Mouse (Mus musculus) brown adipose tissue, adult 24 weeks (tissue): Measurements from ENCODE around the gene Atp5h. TPM values are rescaled to one million over a fixed set of nuclear protein-coding genes. Genes with fewer than 3 reads are reported as not detected.
A peak's percentile ranks its signal among the peaks of the same experiment; 100 is the strongest.

Experiments
- H3K27ac ChIP-seq: fragments of 200-500 bp; replicated peaks from 2 replicates; pipeline ENCODE4 v1.5.1; 2012; ENCODE audit warnings: low read depth, mild to moderate bottlenecking, low read length
- H3K4me1 ChIP-seq: fragments of 200-500 bp; 2 replicates; pipeline ENCODE4 v1.6.1; 2012; ENCODE audit warnings: low read length, mixed read lengths; ENCODE audit not compliant: control insufficient read depth, insufficient read depth, insufficient read length
- H3K4me3 ChIP-seq: fragments of 200-500 bp; 2 replicates; pipeline ENCODE4 v1.5.1; 2012; ENCODE audit warnings: low read depth, mild to moderate bottlenecking, low read length, moderate library complexity; ENCODE audit not compliant: insufficient read depth
- polyA plus RNA-seq: library from polyadenylated mRNA; stranded (reverse); fragments of >200 nt; gene quantifications from 2 replicates; pipeline ENCODE4 v1.2.4, GENCODE M21; 2012; ENCODE audit not compliant: missing spikeins, insufficient read depth, insufficient read length

The Atp5h gene
- polyA plus RNA-seq, 1 experiment = 2,910 TPM

GRCm38 (mm10) chr11:115425671-115426070, 5.9 kb upstream of the Atp5h start:
- Histone ChIP-seq H3K4me3 (no peak overlapping the region), H3K27ac (no peak overlapping the region), H3K4me1 (peaks cover 3% of the 10 kb centered on the region; the same call in 1 of the 2 replicates)

DNA sequence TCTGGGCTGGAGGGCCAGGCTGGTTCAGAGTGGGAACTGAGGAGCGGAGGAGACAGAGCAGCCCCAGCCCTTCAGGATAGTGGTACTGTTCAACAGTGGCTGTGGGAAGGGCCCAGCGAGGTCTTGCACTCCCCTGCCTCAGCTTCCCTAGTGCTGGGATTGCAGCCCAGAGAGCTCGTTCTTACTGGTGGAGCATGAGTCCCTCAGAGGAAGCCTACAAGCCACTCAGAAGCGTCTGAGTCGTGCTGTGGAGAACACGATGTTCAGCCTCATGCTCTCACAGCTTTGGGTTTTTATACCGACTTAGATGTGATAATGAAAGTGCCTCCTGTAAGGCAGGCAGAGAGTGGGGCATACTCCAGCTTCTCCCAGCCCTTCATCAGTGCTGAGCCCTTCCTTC, 4.9 kb upstream of the Atp5h start:
- Histone ChIP-seq H3K4me1 (peaks cover 3% of the 10 kb centered on the region; the same call in 1 of the 2 replicates), H3K27ac (no peak overlapping the region)

DNA sequence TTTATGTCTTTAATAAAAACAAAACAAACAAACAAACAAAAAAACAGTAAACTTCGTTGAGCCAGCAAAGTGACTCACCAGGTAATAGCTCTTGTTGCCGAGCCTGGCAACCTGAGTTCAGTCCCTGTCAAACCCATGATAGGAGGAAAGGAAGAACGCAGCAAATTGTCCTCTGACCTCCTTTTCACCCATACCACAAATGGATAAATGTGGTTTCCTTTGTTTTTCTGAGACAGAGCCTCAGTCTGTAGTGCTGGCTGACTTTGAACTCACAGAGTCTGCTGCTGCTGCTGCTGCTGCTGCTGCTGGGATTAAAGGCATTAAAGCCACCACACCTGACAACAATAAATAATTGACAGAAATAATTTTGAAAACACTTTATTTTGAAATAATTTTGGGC, 3.3 kb upstream of the Atp5h start:
- Histone ChIP-seq H3K27ac (no peak overlapping the region), H3K4me3 (no peak overlapping the region), H3K4me1 (peaks cover 3% of the 10 kb centered on the region; the same call in 1 of the 2 replicates)

More for the DNA sequence above, 4.9 kb upstream of the Atp5h start:
- no peak overlapping the region for H3K4me3 ChIP-seq

GRCm38 (mm10) chr11:115421972-115422371, 2.2 kb upstream of the Atp5h start:
- H3K27ac ChIP-seq = no peak overlapping the region
- H3K4me1 ChIP-seq = peaks cover 3% of the 10 kb centered on the region; the same call in 1 of the 2 replicates
- no peak overlapping the region for H3K4me3 ChIP-seq

GRCm38 (mm10) chr11:115421328-115421727, 1.6 kb upstream of the Atp5h start:
- Histone ChIP-seq H3K27ac (no peak overlapping the region), H3K4me1 (peaks cover 3% of the 10 kb centered on the region; the same call in 1 of the 2 replicates), H3K4me3 (peak overlapping the region; percentile 3; the same call in 1 of the 2 replicates)

DNA sequence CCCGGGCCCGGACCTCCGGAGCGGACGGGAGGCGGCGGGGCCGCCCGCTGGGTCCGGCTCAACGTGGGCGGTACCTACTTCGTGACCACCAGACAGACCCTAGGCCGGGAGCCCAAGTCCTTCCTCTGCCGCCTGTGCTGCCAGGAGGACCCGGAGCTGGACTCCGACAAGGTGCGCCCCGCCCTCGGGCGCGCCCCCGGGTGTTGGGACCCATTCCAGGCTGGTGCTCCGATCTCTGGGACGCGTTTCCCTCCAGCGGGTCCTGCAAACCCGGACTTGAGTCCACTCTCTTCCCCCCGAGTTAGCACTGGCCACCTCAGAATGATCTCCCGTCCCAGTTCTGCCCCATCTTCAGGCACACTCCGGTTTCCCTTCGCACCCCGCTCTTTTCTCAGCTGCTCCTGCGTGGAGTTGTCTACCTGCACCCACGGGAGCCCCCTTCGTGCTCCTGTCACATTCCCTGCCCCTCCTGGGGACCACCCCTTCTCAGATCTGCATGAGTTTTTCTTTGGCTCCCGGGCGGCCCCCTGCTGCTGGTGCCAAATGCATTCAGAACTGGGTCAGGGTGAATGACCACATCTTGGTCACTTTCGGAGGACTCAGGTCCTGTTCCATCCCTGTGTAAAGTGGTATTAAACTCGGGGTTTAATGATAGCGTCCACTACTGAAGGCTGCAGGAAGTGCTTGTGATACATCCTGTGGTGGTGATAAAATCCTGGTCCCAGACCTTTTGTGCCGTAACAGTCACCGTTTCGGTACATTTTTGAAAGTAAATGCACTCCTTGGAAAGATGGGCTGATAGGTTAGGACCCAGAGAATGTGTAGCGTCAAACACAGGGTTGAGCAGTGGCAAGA, 801 bp upstream of the Atp5h start:
- Histone ChIP-seq H3K27ac (peak overlapping the region; percentile 60), H3K4me1 (peaks cover 3% of the 10 kb centered on the region; the same call in 1 of the 2 replicates), H3K4me3 (peak overlapping the region; percentile 88)

GRCm38 (mm10) chr11:115409556-115409955, 10.2 kb downstream of the Atp5h start:
- Histone ChIP-seq H3K4me3 (no peak overlapping the region), H3K27ac (no peak overlapping the region), H3K4me1 (no peaks in the 10 kb centered on the region)

- no peak overlapping the region for H3K27ac ChIP-seq
- H3K4me1 ChIP-seq = no peaks in the 10 kb centered on the region
- H3K4me3 ChIP-seq = no peak overlapping the region
These were observed 11.4 kb downstream of the Atp5h start for GRCm38 (mm10) chr11:115408266-115408920.

- Histone ChIP-seq H3K27ac (no peak overlapping the region), H3K4me1 (no peaks in the 10 kb centered on the region), H3K4me3 (no peak overlapping the region)
These were observed 12.8 kb downstream of the Atp5h start for GRCm38 (mm10) chr11:115406858-115407401.

- no peak overlapping the region for H3K4me3 ChIP-seq
- no peaks in the 10 kb centered on the region for H3K4me1 ChIP-seq
- no peak overlapping the region for H3K27ac ChIP-seq
These were observed 14.0 kb downstream of the Atp5h start for GRCm38 (mm10) chr11:115405723-115406122.

- H3K27ac ChIP-seq = peak within 1 kb of the TSS; percentile 96
- H3K4me3 ChIP-seq = peak within 1 kb of the TSS; percentile 77
- H3K4me1 ChIP-seq = no peaks in the 10 kb centered on the region
These were observed 16.2 kb downstream of the Atp5h start, which contains the start of gene Mrpl58 for GRCm38 (mm10) chr11:115403338-115404124. Gene Mrpl58, plus strand, starts transcription at chr11:115403752.

GRCm38 (mm10) chr11:115400630-115401391, 19.0 kb downstream of the Atp5h start:
- H3K4me3 ChIP-seq = no peak overlapping the region
- no peak overlapping the region for H3K27ac ChIP-seq
- H3K4me1 ChIP-seq = peaks cover 2% of the 10 kb centered on the region; the same call in 1 of the 2 replicates

GRCm38 (mm10) chr11:115400126-115400525, 19.6 kb downstream of the Atp5h start:
- Histone ChIP-seq H3K27ac (no peak overlapping the region), H3K4me1 (peaks cover 2% of the 10 kb centered on the region; the same call in 1 of the 2 replicates)

DNA sequence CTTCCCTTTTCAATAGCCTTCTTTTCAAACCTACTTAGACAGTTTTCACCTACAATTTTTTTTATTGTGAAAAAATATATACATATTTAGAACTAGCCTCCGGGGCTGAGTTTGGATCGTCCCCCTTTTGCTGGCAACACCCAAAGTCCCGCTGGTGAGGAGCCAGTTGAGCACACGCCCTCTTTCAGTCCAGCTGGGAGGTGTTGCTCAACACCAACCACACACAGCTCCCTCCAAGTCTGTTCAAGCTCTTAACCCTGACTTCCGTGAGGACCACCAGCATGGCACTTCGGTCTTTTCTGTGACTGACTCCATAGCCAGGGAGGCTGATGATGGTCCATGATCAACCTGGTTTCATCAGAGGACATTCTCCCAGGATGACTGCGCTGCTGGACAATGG, 21.7 kb downstream of the Atp5h start:
- H3K4me3 ChIP-seq = no peak overlapping the region
- no peak overlapping the region for H3K27ac ChIP-seq
- peaks cover 2% of the 10 kb centered on the region; the same call in 1 of the 2 replicates for H3K4me1 ChIP-seq

More at GRCm38 (mm10) chr11:115400126-115400525, 19.6 kb downstream of the Atp5h start:
- no peak overlapping the region for H3K4me3 ChIP-seq
